Mouse (Mus musculus) heart, postnatal 0 days (tissue): ENCODE measurements around the gene Tmem184c.

Source experiments
- CTCF ChIP-seq: IDR thresholded peaks from 2 replicates; pipeline ENCODE4 v1.5.1; 2016; ENCODE audit warnings: antibody characterized with exemption, control low read depth, low read depth
- EP300 ChIP-seq: IDR thresholded peaks from 2 replicates; pipeline ENCODE4 v1.6.1; 2016; ENCODE audit warnings: antibody characterized with exemption, low read depth

GRCm38 (mm10) chr8:77549881-77550580 lies 60.5 kb downstream of the Tmem184c start:
- peak; percentile 81 for TF ChIP-seq CTCF
- TF ChIP-seq EP300: no peak
